Mouse (Mus musculus) ES-CJ7 (cell line): ENCODE results near the gene Kri1.
"Not testable (repeated sequence)": the region's sequence is repeated elsewhere in the genome, so short reads cannot be mapped to it uniquely, and the experiment has no call there.

Experiments
- DNase-seq: peaks from one replicate; pipeline ENCODE4 v3.0.0; 2011; ENCODE audit warnings: low read depth, low spot score

Kri1 gene

GRCm38 (mm10) chr9:21287571-21288402, at the start of gene Kri1:
Gene Kri1 (minus strand): TSS chr9:21287969.
- DNase-seq, result peak; percentile 99

GRCm38 (mm10) chr9:21336491-21336890, 48.7 kb upstream of the Kri1 start:
- no peak for DNase-seq

GRCm38 (mm10) chr9:21335391-21335790, 47.6 kb upstream of the Kri1 start:
- DNase-seq, result no peak

- DNase-seq, result no peak
Measured at GRCm38 (mm10) chr9:21334747-21335146, 47.0 kb upstream of the Kri1 start.

- DNase-seq, result no peak
Measured at GRCm38 (mm10) chr9:21333523-21333922, 45.8 kb upstream of the Kri1 start.

- DNase-seq, result no peak
Measured at GRCm38 (mm10) chr9:21332161-21333061, 44.6 kb upstream of the Kri1 start.

GRCm38 (mm10) chr9:21331365-21332140, 43.8 kb upstream of the Kri1 start:
- DNase-seq, result no peak

GRCm38 (mm10) chr9:21329699-21330289, 42.0 kb upstream of the Kri1 start:
- no peak for DNase-seq

GRCm38 (mm10) chr9:21329041-21329440, 41.3 kb upstream of the Kri1 start:
- DNase-seq, result no peak

GRCm38 (mm10) chr9:21328041-21328440, 40.3 kb upstream of the Kri1 start:
- no peak for DNase-seq

- no peak for DNase-seq
Measured at GRCm38 (mm10) chr9:21327569-21327968, 39.8 kb upstream of the Kri1 start.

- DNase-seq, result no peak
Measured at GRCm38 (mm10) chr9:21324269-21324668, 36.5 kb upstream of the Kri1 start.

GRCm38 (mm10) chr9:21322917-21323297, 35.1 kb upstream of the Kri1 start:
- DNase-seq, result not testable (repeated sequence)

GRCm38 (mm10) chr9:21322211-21322916, 34.6 kb upstream of the Kri1 start:
- DNase-seq, result no peak

GRCm38 (mm10) chr9:21321513-21321835, 33.7 kb upstream of the Kri1 start:
- no peak for DNase-seq

GRCm38 (mm10) chr9:21320619-21321512, 33.1 kb upstream of the Kri1 start, which contains the start of gene Slc44a2:
Gene Slc44a2 (plus strand): TSS chr9:21320698.
- peak; percentile 71 for DNase-seq

- no peak for DNase-seq
Measured at GRCm38 (mm10) chr9:21320280-21320618, 32.5 kb upstream of the Kri1 start.

- DNase-seq, result no peak
Measured at GRCm38 (mm10) chr9:21319503-21319902, 31.7 kb upstream of the Kri1 start.

GRCm38 (mm10) chr9:21318792-21319191, 31.0 kb upstream of the Kri1 start:
- DNase-seq, result no peak

- no peak for DNase-seq
Measured at GRCm38 (mm10) chr9:21316696-21317095, 28.9 kb upstream of the Kri1 start.
